Mouse (Mus musculus): ENCODE data around the gene Hrk.
A peak's percentile ranks its signal among the peaks of the same experiment; 100 is the strongest.

Hrk gene

DNA sequence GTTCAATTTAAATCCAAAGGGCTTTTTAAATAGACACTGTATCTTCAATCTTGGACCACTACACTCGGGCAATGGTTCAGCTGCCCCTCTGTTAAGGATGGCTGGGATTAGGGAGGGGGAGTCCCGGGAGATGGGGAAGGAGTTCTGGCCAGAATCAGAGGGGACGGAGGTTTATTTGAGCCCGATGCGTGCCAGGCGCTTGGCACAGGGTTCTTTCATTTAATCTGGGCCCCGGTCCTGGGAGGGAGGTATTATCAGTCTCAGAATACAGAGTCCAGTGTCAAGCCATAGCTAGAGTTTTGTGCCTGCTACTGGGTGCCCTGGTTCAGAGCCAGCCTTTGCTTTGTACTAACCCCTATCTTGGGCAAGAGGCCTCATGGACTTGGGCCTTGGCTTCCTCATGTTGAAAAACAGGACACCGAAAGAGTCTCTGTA is 3.1 kb downstream of the Hrk start:
- DNase-seq: no peak

DNA sequence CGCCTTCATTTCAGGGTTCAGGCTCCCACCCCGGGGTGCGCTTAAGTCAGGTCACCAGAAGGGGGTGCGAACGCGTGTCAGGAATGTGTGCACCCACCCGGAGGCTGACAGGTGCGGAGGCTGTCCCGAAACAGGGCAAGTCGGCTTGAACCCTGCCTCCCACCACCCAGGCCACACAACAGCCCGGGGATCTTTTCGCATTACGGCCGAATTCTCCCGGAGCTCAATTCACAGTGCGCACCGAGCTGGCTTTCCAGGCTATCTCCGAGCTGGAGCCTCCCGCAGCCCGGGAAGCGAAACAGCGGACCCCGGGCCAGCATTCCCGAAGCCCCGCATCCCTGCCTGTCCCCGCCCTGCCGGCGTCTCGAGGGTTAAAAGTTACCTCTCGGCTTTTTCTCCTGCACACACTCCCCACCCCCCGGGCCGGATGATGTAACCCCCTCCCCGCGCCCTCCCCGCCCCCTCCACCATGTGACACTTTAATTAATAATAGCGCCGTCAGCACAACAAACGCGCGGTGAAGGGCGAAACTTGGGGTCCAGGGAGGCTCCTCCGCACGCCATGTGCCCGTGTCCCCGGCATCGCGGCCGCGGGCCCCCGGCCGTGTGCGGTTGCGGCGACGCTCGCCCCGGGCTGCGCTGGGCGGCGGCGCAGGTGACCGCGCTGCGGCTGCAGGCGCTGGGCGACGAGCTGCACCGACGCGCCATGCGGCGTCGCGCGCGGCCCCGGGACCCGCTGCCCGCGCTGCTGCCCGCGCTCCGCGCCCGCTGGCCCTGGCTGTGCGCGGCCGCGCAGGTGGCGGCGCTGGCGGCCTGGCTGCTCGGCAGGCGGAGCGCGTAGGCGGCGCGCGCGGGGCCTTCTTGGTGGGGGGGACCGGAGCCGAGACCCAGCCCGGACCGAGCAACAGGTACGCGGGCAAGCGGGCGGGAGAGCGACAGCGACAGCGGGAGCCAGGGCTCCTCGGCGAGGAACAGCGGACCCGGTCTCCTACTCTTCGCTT is 5.1 kb downstream of the Hrk start:
- DNase-seq: peak; percentile 61

DNA sequence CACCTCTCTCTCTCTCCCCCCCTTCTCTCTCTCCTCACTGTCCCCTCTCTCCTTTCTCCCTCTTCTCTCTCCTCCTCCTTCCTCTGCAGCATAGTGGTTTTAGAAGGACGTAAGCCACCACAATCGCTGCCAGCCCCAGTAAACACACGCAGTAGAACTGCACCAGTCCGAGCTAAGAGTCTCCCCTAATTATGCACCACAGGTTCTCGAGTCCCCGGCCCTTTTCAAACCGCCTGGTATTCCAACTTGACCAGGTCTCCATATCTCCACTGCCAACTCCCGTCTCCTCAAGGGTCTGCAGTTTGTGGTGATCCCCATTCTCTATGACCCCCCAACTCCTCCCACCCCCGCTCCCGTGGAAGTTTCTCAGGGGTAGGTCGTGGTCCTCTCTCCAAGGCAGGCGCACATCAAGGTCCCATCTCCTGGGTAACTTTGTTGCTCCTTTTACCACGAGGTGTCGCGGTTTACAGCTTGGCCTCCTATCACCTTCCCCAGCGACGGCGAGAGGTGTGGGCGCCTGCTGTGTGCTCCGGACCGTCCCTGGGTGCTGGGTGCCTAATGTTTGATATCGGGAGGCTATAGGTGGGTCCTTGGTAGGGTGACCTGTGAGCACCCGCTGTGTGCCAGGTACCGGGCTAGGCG is 6.6 kb downstream of the Hrk start:
- DNase-seq: peak; percentile 52

DNA sequence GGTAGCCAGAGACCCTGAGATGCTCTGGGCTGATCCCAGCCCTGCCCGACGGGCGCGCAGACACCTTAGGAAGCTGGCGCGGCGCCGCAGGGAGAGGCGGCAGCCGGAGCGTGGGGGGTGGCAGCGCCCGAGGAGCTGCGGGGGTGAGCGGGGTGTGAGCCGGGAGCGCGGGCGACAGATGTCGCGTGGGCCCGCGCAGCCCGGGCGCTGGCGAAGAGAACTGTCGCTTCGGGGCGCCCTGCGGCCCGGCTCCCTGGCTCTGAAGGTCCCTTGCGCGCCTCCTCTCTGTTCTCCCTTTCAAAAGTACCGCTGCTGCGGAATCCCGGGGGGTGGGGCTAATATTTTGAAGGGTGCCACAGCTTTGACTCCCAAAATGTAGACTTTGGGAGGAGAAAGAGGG is 7.2 kb downstream of the Hrk start:
- DNase-seq: peak; percentile 38

DNA sequence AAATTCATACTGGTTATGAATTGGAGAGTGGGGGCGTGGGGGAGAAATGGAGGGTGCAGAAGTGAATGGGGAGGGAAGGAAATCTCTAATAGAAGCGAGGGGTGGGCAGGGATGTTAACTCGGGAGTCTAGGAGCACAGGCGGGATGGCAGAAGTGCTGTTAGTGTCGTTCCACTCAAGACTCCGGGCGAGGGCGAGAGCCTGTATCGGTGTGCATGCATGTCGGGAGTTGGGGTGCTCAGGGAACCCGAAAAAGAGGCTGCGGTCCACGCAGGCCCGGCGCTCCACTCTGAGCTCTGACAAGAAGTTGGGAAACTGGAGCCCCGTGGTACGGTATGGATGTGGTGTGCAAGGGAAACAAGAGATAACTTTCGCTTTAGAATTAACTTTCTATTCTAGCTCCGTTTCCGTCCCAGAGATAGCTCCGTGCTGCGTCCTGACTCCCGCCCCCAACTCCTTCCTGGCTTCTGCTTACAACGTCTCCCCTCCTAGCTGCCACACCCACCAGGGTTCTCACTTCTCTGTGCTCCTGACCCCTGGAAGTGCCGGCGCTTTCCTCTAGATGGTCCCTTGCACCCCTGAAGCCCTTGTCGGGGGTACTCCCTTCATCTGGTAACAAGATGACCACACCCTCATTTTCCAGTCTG is 7.8 kb downstream of the Hrk start:
- DNase-seq: peak; percentile 44

DNA sequence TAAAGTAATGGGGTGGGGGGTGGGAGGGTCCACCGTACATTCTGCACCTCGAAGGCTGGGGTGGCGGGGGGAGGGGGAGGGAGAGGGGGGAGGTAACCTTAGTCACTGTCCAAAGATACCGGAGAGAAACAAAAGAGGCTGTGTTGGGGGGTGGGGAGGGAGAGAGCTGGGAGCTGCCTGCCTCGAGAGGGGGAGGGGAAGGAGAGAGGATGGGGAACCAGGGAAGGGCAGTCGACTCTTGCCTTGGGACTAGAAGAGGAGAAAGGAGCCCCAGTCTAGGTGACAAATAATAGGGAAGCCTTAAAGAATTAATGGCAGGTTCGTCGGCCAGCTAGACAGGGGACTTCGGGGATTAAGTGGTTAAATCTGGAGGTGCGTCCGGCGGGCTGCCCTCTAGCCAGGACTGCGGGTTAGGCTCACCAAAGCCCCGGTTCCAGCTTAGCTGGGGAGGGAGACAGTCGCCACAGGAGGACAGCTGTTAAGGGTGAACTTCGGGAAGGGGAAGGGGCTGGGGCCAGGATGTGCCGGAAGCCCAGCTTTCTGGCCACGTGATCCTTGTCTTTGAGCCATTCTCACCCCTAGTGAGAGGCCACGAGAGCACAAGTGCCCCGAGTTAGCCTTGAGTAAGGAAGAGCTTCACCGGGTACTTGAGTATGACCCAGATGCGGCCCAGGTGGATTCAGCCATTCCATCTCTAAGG is 10.0 kb downstream of the Hrk start:
- peak; percentile 57 for DNase-seq

DNA sequence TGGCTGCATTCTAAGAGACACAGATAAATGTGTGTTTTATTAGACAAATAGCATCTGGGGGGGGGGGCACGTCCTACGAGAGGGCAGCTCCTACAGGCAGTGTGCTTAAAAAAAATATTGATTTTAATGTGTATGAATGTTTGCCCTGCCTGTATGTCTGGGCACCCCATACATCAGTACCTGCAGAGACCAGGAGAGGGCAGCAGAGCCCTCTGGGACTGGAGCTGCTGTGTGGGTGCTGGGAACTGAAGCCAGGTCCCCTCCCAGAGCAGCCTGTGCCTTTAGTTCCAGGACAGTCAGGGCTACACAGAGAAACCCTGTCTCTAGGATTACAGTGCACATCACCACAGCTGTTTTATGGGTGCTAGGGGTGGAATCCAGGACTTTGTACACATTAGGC is 10.7 kb downstream of the Hrk start:
- no peak for DNase-seq

DNA sequence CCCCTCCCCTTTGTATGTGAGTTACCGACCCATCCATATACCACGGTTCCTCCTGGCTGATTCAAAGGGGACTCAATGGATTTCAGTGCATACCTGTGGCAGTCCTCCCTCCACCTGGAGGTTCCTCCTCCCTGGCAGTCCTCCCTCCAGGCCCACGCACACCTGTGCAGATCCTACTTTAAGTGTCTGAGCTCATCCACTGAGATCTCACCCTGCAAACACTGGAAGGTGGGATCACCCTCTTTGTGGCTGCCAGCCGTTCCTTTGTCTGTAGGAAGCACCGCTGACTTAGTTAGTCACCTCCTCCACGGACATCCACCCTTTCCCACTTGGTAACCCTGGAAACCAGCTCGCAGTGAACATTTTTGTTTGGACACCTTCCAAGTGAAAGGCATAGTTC is 13.2 kb downstream of the Hrk start:
- no peak for DNase-seq

DNA sequence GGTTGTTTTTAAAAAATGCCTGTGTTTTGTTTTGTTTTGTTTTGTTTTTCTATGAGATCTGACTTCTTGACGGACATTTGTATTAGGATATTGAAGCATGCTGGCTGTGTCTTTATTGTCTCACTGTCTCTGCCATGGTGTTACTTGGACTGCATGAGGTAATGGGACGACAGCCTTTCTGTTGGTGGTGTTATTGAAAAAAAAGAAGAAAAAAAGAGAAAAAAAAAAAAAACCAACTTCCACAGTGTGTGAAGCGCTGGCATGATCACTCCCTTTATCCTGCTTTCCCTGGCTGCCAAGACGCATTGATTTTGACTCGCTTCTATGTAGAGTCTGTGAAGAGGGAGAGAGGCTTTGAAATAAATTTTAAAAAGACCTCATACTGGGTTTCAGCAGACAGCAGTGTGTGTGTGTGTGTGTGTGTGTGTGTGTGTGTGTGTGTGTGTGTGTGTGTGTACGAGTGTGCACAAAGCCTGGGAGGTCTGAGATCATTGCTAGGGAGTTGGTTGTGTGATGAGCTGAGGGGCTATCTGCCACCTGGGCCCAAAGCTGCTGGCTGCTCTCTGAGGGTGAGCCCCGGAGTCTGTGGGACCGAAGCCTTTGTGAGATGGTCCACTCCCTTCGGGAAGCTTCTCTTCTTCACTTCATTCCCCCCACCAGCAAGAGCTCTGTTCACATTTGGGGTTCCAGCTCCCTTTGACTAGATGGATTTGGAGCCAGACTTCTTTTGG is 22.6 kb downstream of the Hrk start:
- no peak for DNase-seq

DNA sequence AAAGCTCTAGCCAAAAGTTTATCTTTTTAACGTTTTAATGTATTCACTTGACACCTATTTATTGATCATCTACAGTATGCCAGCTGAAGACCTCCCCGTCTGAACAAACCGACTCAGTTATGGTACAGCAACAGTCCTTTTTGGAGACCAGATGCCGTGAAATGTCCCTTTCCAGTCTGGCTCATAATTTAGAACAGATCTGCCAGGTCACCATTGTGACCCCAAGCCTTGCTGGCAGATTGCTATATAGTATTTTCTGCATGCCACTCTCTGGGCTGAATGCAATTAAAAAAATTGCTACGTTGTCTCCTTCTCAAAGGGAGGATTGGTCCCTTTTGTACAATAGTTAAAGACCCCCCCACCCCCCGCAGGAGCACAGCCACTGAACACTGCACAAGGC is 23.9 kb downstream of the Hrk start:
- no peak for DNase-seq

DNA sequence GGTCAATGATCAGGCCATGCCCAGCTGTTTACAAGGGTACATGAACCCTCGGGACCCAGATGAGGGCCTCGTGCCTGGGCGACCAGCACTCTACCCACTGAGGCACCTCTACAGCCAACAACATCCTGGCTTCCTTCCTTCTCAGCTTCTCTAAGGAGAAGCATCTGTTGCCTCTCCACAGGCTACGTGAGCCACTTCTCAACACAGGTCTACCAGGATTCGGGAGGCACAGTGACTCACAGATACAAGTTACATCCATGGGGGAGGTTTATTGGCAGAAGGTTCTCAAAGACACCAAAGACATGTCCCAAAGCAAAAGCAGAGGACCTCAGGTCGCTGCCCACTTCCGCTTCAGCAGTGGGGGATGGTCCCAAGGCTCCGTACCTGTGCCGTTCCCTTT is 26.0 kb downstream of the Hrk start:
- DNase-seq: no peak

DNA sequence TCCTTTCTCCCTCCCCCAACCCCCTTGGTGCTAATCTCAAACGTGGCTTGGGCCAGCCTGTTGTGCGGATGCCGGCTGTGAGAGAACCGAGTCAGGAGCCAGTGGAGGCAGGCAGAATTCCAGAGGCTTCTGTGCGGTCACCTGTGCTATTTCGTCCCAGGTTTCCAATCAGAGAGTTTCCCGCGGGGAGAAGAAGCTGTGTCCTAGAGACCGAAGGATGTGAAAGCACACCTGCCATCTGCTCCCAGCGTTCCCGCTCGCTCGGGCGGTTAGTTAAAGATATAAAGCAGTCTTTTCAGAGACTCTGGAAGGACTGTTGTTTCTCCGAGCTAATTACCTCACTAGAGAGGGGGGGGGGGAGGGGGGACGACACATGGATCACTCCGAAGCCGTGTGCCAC is 27.8 kb downstream of the Hrk start:
- peak; percentile 45 for DNase-seq

DNA sequence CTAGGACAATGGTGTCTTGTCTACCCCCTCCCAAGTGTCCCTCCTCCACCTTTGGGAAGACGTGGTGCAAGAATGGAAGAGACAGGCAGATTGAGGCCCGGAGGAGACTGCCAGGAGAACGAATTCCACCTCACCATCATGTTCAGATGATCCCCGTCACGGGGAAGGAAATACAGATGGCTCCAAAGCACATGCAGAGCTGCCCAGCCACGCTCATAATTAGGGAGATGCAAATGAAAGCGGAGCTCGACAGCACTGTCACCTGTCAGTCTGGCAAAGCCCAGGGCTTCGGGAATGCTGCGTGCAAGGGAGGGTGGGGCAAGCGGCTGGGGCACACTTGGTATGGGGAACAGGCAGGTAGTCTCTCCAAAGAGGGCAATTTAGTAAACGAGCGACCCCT is 33.0 kb downstream of the Hrk start:
- no peak for DNase-seq

DNA sequence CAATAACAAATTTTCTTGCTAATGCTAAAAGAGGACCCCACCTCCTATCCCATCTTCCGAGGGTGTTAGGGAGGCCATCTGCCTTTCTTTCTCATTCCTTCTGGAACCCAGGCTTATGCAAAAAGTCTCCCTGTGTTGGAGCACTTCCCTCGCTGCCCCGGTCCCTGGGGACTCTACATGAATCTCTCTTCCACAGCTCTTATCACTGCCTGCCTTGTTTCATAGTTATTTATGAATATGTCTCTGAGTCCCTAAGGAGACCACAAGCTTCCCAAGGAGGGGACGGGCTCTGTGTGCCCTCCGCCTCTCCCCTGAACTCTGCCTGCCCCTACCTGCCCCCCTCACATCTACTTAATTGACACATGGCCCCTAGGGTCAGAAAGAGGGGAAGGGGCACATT is 35.2 kb downstream of the Hrk start:
- DNase-seq: no peak

DNA sequence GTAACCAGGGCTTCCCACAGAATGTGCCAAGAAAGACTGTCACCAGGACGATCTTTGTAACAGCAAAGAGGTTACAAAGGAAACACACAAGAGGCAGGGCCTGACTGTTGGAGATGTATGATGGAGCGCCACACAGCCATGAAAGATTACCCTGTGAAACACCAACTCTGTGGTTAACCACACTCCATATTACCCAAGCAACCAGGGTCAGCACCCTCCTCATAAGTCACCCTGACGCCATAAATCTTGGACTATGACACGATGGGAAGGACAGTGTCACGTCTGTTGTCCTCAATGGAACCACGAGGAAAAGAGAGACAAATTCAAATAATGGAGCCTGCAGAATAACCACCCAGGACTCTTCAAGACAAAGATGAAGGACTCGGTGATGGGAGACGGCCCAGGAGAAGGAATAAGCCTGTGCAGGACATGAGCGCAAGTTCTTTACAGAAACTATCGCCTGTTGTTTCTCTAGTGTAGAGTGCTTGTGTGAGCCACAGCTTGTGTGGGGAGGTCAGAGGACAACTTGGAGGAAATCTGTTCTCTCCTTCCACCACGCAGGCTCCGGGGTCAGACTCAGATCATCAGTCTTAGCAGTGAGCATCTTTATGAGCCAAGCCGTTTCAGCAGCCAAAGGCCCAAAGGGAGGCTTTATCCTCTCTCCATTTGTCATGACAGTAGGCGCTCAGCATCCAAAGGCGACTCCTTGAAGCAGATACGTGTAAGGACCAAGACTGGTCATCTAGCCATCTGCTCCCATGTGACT is 40.4 kb downstream of the Hrk start:
- no peak for DNase-seq

DNA sequence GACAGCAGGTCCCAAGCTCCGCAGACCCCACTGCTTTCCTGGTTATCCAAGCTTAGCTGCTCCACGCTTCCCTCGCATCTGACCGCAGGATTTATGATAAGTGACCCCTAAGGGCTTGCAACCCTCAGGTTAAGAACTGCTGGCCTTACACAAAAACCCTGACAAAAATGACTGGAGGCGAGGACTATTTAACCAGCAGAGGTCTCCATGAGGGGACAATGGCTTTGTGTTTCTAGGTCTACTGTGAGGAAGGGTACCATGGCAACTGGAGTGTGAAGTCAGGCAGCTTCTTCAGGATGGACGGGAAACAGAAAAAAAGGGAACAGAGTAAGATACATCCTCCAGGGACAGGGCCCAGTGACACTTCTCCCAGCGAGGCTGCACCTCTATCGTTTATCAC is 41.4 kb downstream of the Hrk start:
- no peak for DNase-seq

DNA sequence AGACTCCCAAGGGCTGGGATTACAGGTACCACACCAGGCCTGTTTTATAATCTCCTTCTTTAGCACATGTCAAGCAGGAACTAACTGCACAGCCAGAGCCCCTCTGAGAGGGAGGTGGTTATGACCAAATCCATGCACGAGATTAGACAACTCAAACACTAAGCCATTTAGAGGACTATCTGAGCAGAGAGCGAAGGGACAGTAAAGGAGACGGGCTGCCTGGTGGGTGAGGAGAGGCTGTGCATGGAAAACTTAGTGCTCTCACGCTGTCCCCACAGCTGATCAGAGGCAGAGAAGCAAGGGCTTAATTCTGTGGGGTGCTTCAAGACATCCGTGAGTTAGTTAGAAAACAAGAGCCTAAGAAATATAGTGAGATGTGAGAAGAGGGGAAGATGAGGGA is 49.6 kb downstream of the Hrk start:
- DNase-seq: peak; percentile 55

DNA sequence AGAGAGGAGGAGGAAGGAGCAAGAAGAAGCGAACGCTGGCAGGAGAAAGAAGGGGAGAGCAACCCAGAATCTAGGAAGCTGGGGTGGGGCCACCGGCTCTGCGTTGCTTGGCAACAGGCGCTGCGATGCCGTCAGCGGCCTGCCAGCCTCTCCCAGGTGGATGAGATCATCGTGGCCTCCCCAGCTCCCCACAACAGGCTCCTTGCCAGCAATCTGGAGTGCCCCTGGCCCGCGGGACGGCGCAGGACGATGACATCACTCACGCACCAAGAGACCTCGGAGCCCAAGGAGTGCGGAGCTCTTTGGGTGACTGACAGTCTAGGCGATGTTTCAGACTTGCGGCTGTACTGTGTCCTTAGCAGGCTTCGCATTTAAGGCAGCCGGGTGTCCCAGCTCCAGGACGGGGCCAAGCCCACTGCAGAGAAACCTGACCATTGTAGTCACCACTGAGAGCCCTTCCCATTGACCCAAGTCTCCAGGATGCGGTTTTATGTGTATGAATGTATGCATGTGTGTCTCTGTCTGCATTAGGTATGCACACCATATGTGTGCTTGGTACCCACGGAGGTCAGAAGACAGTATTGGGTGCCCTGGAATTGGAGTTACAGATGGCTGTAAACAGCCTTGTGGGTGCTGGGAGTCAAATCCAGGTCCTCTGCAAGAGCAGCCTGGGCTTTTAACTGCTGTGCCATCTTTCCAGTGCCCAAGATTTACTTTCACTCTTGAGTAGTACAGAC is 50.1 kb downstream of the Hrk start:
- DNase-seq: peak; percentile 88

DNA sequence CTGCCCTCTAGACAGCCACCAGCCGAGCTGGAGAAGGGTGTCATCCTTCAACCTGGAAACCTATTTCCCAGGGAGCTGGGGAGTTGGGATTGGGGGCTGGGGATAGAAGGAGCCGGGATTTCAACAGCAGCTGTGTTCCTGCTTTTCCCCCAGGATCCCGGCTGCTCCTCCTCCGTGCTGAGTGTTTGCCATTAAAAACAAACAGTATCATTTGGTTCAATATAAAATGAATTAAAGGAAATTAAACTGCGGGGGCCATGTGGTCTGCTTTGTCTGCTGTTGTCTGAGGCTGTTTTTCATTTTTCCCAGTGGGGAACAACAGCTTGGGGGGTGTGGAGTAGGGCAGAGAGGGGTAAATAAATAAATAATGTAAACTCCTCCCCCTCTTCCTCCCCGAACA is 53.0 kb downstream of the Hrk start:
- no peak for DNase-seq

DNA sequence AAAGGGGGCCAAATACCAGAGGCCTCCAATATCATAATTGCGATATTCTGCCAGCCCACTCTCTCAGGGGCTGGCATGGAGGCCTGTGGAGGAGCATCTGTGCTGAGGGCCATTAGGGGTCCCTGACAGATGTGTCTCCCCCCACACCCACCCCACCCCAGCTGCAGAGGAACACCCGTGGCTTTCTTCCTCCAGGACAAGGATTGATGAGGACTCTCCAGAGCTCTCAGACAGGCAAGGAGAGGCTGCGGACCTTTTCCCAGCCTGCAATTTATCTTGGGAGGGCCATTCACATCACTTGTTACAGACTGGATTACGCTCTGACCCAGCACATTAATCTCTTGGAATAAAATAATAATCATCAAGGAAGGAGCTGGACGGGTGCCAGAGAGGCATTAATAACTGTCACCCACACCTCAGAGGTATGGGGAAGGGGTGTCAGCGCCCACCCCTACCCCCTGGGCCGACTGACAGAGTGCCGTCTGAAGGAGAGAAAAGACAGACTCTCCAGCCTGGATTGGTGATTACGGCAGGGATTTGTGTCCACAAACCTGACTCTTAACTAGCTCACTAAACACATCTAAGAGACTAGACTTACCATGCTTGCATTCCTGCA is 58.8 kb downstream of the Hrk start:
- DNase-seq: no peak
